Mouse (Mus musculus) myocyte (in vitro differentiated cells): ENCODE data around the gene Ckb. TPM values are rescaled to one million over a fixed set of nuclear protein-coding genes. Genes with fewer than 3 reads are reported as not detected.

Source experiments
- H3K27me3 ChIP-seq: one replicate; pipeline ENCODE4 v1.6.1; 2011; ENCODE audit not compliant: control insufficient read depth, insufficient read depth, insufficient read length
- H3K36me3 ChIP-seq: one replicate; pipeline ENCODE4 v1.6.1; 2011; ENCODE audit not compliant: control insufficient read depth, insufficient read depth
- H3K4me2 ChIP-seq: one replicate; pipeline ENCODE4 v1.6.1; 2011; ENCODE audit warnings: low read depth, control low read depth
- H3K4me3 ChIP-seq: one replicate; pipeline ENCODE4 v1.5.1; 2011; ENCODE audit warnings: mild to moderate bottlenecking, control low read depth, moderate library complexity
- H3K79me2 ChIP-seq: one replicate; pipeline ENCODE4 v1.6.1; 2011; ENCODE audit not compliant: control insufficient read depth, insufficient read depth
- H3ac ChIP-seq: one replicate; pipeline ENCODE4 v1.6.1; 2011; ENCODE audit not compliant: control insufficient read depth, insufficient read length
- CEBPB ChIP-seq: IDR thresholded peaks from 2 replicates; pipeline ENCODE4 v1.6.1; 2011; ENCODE audit warnings: mild to moderate bottlenecking, moderate library complexity; ENCODE audit not compliant: poor library complexity, insufficient read depth, severe bottlenecking
- E2F4 ChIP-seq: IDR thresholded peaks from one replicate; pipeline ENCODE4 v1.6.1; 2011; ENCODE audit warnings: mild to moderate bottlenecking, control low read depth, moderate library complexity; ENCODE audit not compliant: insufficient read depth
- MAX ChIP-seq: IDR thresholded peaks from one replicate; pipeline ENCODE4 v1.6.1; 2011; ENCODE audit warnings: low read depth, mild to moderate bottlenecking, control low read depth
- MYOD1 ChIP-seq, 3 experiments: IDR thresholded peaks; one replicate each; pipeline ENCODE4 v1.6.1; 2011; ENCODE audit warnings: control low read depth in 2 of 3, low read depth in 2 of 3, mild to moderate bottlenecking in 2 of 3, moderate library complexity in 1 of 3; ENCODE audit not compliant: insufficient read length in 2 of 3, control insufficient read depth in 1 of 3
- MYOG ChIP-seq, 3 experiments: IDR thresholded peaks; one replicate each; pipeline ENCODE4 v1.6.1; 2011; ENCODE audit warnings: control low read depth in 2 of 3, low read depth in 2 of 3, mild to moderate bottlenecking in 2 of 3; ENCODE audit not compliant: insufficient read length in 2 of 3, control insufficient read depth in 1 of 3, insufficient read depth in 1 of 3
- POLR2A ChIP-seq: IDR thresholded peaks from one replicate; pipeline ENCODE4 v1.6.1; 2011; ENCODE audit warnings: low read depth, mild to moderate bottlenecking, control low read depth, moderate library complexity; ENCODE audit not compliant: insufficient read length
- POLR2AphosphoS2 ChIP-seq: IDR thresholded peaks from one replicate; pipeline ENCODE4 v1.6.1; 2011; ENCODE audit warnings: low read depth, control low read depth; ENCODE audit not compliant: insufficient read length
- REST ChIP-seq: IDR thresholded peaks from one replicate; pipeline ENCODE4 v1.6.1; 2011; ENCODE audit warnings: mild to moderate bottlenecking, control low read depth, moderate library complexity; ENCODE audit not compliant: insufficient read depth, insufficient read length
- SRF ChIP-seq: IDR thresholded peaks from one replicate; pipeline ENCODE4 v1.6.1; 2011; ENCODE audit warnings: low read depth; ENCODE audit not compliant: control insufficient read depth, insufficient read length
- TCF12 ChIP-seq: IDR thresholded peaks from one replicate; pipeline ENCODE4 v1.6.1; 2011; ENCODE audit warnings: mild to moderate bottlenecking, control low read depth; ENCODE audit not compliant: poor library complexity, insufficient read depth, severe bottlenecking
- TCF3 ChIP-seq: IDR thresholded peaks from one replicate; pipeline ENCODE4 v1.6.1; 2011; ENCODE audit warnings: low read depth, control low read depth; ENCODE audit not compliant: insufficient read length
- USF1 ChIP-seq: IDR thresholded peaks from one replicate; pipeline ENCODE4 v1.6.1; 2011; ENCODE audit warnings: low read depth, mild to moderate bottlenecking, control low read depth, moderate library complexity
- polyA plus RNA-seq: library from polyadenylated mRNA; unstranded; fragments of >200 nt; fragmentation: generic; extraction: Trizol; gene quantifications from one replicate; pipeline ENCODE4 v1.2.1, GENCODE M21; 2012; ENCODE audit warnings: missing spikeins

The Ckb gene
- polyA plus RNA-seq, 1 experiment = 670 TPM

- H3ac ChIP-seq = no peak overlapping the region
- no peaks in the 10 kb centered on the region for H3K36me3 ChIP-seq
- H3K27me3 ChIP-seq = no peaks in the 10 kb centered on the region
- peaks cover 15% of the 10 kb centered on the region for H3K79me2 ChIP-seq
- TF ChIP-seq TCF3 (peak; percentile 11), MYOD1 (IDR thresholded peaks at IDR 0.05; ENCODE audit: control insufficient read depth in 1 of 3, insufficient read length in 2 of 3, low read depth in 2 of 3) (peak in 2 of 3 experiments; percentile 56 to 75), CEBPB (no peak), MYOG (IDR thresholded peaks at IDR 0.05; ENCODE audit: control insufficient read depth in 1 of 3, insufficient read depth in 1 of 3, insufficient read length in 2 of 3, low read depth in 2 of 3) (peak in 1 of 3 experiments; percentile 75)
- peak overlapping the region; percentile 4 for H3K4me2 ChIP-seq
- no peak overlapping the region for H3K4me3 ChIP-seq
These were observed 2.8 kb upstream of the Ckb start for GRCm38 (mm10) chr12:111674850-111675486.

GRCm38 (mm10) chr12:111672581-111672980, 443 bp upstream of the Ckb start:
- Histone ChIP-seq H3K4me2 (peak overlapping the region; percentile 91), H3K4me3 (peak overlapping the region; percentile 30), H3K36me3 (no peaks in the 10 kb centered on the region), H3K27me3 (no peaks in the 10 kb centered on the region), H3ac (no peak overlapping the region), H3K79me2 (no peaks in the 10 kb centered on the region)
- TF ChIP-seq TCF12 (no peak), CEBPB (no peak), MYOG (IDR thresholded peaks at IDR 0.05; ENCODE audit: control insufficient read depth in 1 of 3, insufficient read depth in 1 of 3, insufficient read length in 2 of 3, low read depth in 2 of 3) (no peak), SRF (no peak), TCF3 (no peak), REST (no peak), POLR2AphosphoS2 (no peak), USF1 (no peak), POLR2A (no peak), E2F4 (no peak), MYOD1 (IDR thresholded peaks at IDR 0.05; ENCODE audit: control insufficient read depth in 1 of 3, insufficient read length in 2 of 3, low read depth in 2 of 3) (no peak), MAX (no peak)

GRCm38 (mm10) chr12:111671431-111671902, 671 bp downstream of the Ckb start:
- H3K4me3 ChIP-seq = peak overlapping the region; percentile 30
- H3K36me3 ChIP-seq = no peaks in the 10 kb centered on the region
- H3K27me3 ChIP-seq = no peaks in the 10 kb centered on the region
- peak overlapping the region; percentile 91 for H3K4me2 ChIP-seq
- H3ac ChIP-seq = no peak overlapping the region
- no peaks in the 10 kb centered on the region for H3K79me2 ChIP-seq
- TF ChIP-seq MYOG (IDR thresholded peaks at IDR 0.05; ENCODE audit: control insufficient read depth in 1 of 3, insufficient read depth in 1 of 3, insufficient read length in 2 of 3, low read depth in 2 of 3) (no peak), E2F4 (no peak), MYOD1 (IDR thresholded peaks at IDR 0.05; ENCODE audit: control insufficient read depth in 1 of 3, insufficient read length in 2 of 3, low read depth in 2 of 3) (no peak), USF1 (no peak), SRF (no peak), CEBPB (no peak), REST (no peak), POLR2AphosphoS2 (no peak), POLR2A (no peak), MAX (no peak), TCF3 (no peak), TCF12 (no peak)

- no peak for TF ChIP-seq MAX
- no peak for TF ChIP-seq MYOG (IDR thresholded peaks at IDR 0.05; ENCODE audit: control insufficient read depth in 1 of 3, insufficient read depth in 1 of 3, insufficient read length in 2 of 3, low read depth in 2 of 3)
- TF ChIP-seq CEBPB = no peak
- TF ChIP-seq POLR2A = no peak
- no peak for TF ChIP-seq REST
- TF ChIP-seq TCF3 = no peak
- no peak for TF ChIP-seq TCF12
- no peak for TF ChIP-seq MYOD1 (IDR thresholded peaks at IDR 0.05; ENCODE audit: control insufficient read depth in 1 of 3, insufficient read length in 2 of 3, low read depth in 2 of 3)
- TF ChIP-seq USF1 = no peak
- TF ChIP-seq SRF = no peak
- Histone ChIP-seq H3K36me3 (no peaks in the 10 kb centered on the region), H3K27me3 (no peaks in the 10 kb centered on the region), H3K79me2 (no peaks in the 10 kb centered on the region), H3K4me3 (peak overlapping the region; percentile 30), H3ac (no peak overlapping the region), H3K4me2 (peak overlapping the region; percentile 91)
These were observed 1.2 kb downstream of the Ckb start for GRCm38 (mm10) chr12:111670976-111671375.

- no peak for TF ChIP-seq USF1
- TF ChIP-seq TCF3 = no peak
- no peak for TF ChIP-seq CEBPB
- no peak for TF ChIP-seq SRF
- no peak for TF ChIP-seq POLR2AphosphoS2
- TF ChIP-seq POLR2A = no peak
- TF ChIP-seq MAX = no peak
- TF ChIP-seq MYOD1 (IDR thresholded peaks at IDR 0.05; ENCODE audit: control insufficient read depth in 1 of 3, insufficient read length in 2 of 3, low read depth in 2 of 3) = no peak
- H3K36me3 ChIP-seq = no peaks in the 10 kb centered on the region
- no peaks in the 10 kb centered on the region for H3K79me2 ChIP-seq
- no peaks in the 10 kb centered on the region for H3K27me3 ChIP-seq
- no peak overlapping the region for H3K4me3 ChIP-seq
- no peak overlapping the region for H3ac ChIP-seq
- H3K4me2 ChIP-seq = no peak overlapping the region
These were observed 1.7 kb downstream of the Ckb start for GRCm38 (mm10) chr12:111670371-111670971.
